Mouse (Mus musculus) liver, embryonic 14.5 days (tissue): Measurements from ENCODE around the gene Efr3b. TPM values are rescaled to one million over a fixed set of nuclear protein-coding genes. Genes with fewer than 3 reads are reported as not detected.

ENCODE experiments used
- ATAC-seq: fragments of 200-750 bp; cut with Nextera tagmentation; 2 replicates; pipeline ENCODE4 v1.8.0; 2017; ENCODE audit warnings: moderate number of reproducible peaks, mild to moderate bottlenecking, moderate library complexity; ENCODE audit not compliant: insufficient read depth
- DNase-seq, 3 experiments: peaks; one replicate each; pipeline ENCODE4 v3.0.0-alpha.2; 2012 to 2013; ENCODE audit warnings: low read depth in 3 of 3, low spot score in 3 of 3
- H3K27ac ChIP-seq: fragments of 300-500 bp; sonication (generic); 2 replicates; pipeline ENCODE4 v1.5.1; 2014; ENCODE audit warnings: moderate library complexity, mild to moderate bottlenecking, control low read depth, inconsistent platforms
- H3K27me3 ChIP-seq: fragments of 300-500 bp; sonication (generic); 2 replicates; pipeline ENCODE4 v1.6.1; 2014; ENCODE audit warnings: mild to moderate bottlenecking, low read length, moderate library complexity; ENCODE audit not compliant: control insufficient read depth, insufficient read depth
- H3K36me3 ChIP-seq: fragments of 300-500 bp; sonication (generic); replicated peaks from 2 replicates; pipeline ENCODE4 v1.6.1; 2014; ENCODE audit warnings: low read depth; ENCODE audit not compliant: control insufficient read depth, insufficient read depth
- H3K4me1 ChIP-seq, 2 experiments: fragments of 200-500 bp in 1 of 2; fragments of 300-500 bp in 1 of 2; sonication (generic) in 1 of 2; replicated peaks; 2 replicates each; pipeline ENCODE4 v1.6.1; 2012 to 2014; ENCODE audit warnings: antibody characterized with exemption in 1 of 2, inconsistent platforms in 1 of 2, low read length in 1 of 2; ENCODE audit not compliant: control insufficient read depth in 2 of 2, insufficient read depth in 2 of 2
- H3K4me2 ChIP-seq: fragments of 300-500 bp; sonication (generic); 2 replicates; pipeline ENCODE4 v1.6.1; 2014; ENCODE audit warnings: low read depth, mild to moderate bottlenecking, control low read depth, moderate library complexity
- H3K4me3 ChIP-seq, 2 experiments: fragments of 200-500 bp in 1 of 2; fragments of 300-500 bp in 1 of 2; sonication (generic) in 1 of 2; 2 replicates each; pipeline ENCODE4 v1.5.1; 2012 to 2014; ENCODE audit warnings: low read depth in 2 of 2, low read length in 2 of 2, mild to moderate bottlenecking in 2 of 2, control low read depth in 1 of 2, inconsistent platforms in 1 of 2, moderate library complexity in 1 of 2; ENCODE audit not compliant: insufficient read depth in 1 of 2
- H3K9ac ChIP-seq: fragments of 300-500 bp; sonication (generic); replicated peaks from 2 replicates; pipeline ENCODE4 v1.6.1; 2014; ENCODE audit warnings: mild to moderate bottlenecking, control low read depth, moderate library complexity
- H3K9me3 ChIP-seq: fragments of 300-500 bp; sonication (generic); 2 replicates; pipeline ENCODE4 v1.6.1; 2016; ENCODE audit warnings: low read length, mixed read lengths; ENCODE audit not compliant: control insufficient read depth
- CTCF ChIP-seq: IDR thresholded peaks from 2 replicates; pipeline ENCODE4 v1.5.1; 2016; ENCODE audit warnings: antibody characterized with exemption, low read depth, control low read depth
- EP300 ChIP-seq: IDR thresholded peaks from 2 replicates; pipeline ENCODE4 v1.6.1; 2016; ENCODE audit warnings: antibody characterized with exemption, low read depth
- WGBS: fragments of 180-500 bp; shearing (Covaris S2); extraction: QIAGEN DNeasy Blood & Tissue Kit; methylation state at CpG from one replicate; pipeline ENCODE4 v1.1.7; 2014; ENCODE audit not compliant: insufficient replicate concordance; 5-methylcytosine and 5-hydroxymethylcytosine counted together
- polyA plus RNA-seq, 2 experiments: library from polyadenylated mRNA; depleted of rRNA in 1 of 2; stranded (reverse) in 1 of 2; unstranded in 1 of 2; fragments of >200 nt; fragmentation: Nextera tagmentation in 1 of 2; extraction: Ambion mirVana in 1 of 2; gene quantifications; 2 replicates each; pipeline versions ENCODE4 v1.2.1 to v1.2.3; 2012 to 2014

The Efr3b gene
- polyA plus RNA-seq, 2 experiments, result 0.05 to 0.10 TPM

DNA sequence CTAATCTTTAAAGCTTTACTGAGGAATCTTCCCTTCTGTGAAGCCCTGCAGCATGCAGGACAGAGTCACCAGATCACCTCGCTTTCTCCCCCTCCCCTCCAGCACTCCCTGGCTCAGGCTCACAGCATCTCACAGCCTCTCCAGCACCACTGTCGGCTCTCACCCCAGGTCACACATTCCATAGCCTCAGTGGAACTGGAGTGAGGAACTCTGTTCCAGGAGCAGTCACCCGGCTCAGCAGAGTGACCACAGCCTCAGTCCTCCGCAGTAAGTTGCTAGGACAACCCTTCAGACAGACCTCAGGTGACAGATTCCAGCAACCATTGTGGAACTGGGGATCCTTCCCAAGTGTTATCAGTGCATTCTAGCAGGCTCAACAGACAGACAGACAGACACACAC lies 16.1 kb upstream of the Efr3b start:
- TF ChIP-seq EP300, result no peak
- no peak for TF ChIP-seq CTCF
- H3K4me2 ChIP-seq, result no peak overlapping the region
- ATAC-seq (no peak), DNase-seq (no peak)
- no peaks in the 10 kb centered on the region for H3K9me3 ChIP-seq
- no peak overlapping the region for H3K9ac ChIP-seq
- H3K4me3 ChIP-seq, result no peak overlapping the region
- no peaks in the 10 kb centered on the region for H3K36me3 ChIP-seq
- H3K27ac ChIP-seq, result no peak overlapping the region
- no peaks in the 10 kb centered on the region for H3K4me1 ChIP-seq
- no peaks in the 10 kb centered on the region for H3K27me3 ChIP-seq
- WGBS, result 29% methylated on average over 4 of the region's 4 CpGs

DNA sequence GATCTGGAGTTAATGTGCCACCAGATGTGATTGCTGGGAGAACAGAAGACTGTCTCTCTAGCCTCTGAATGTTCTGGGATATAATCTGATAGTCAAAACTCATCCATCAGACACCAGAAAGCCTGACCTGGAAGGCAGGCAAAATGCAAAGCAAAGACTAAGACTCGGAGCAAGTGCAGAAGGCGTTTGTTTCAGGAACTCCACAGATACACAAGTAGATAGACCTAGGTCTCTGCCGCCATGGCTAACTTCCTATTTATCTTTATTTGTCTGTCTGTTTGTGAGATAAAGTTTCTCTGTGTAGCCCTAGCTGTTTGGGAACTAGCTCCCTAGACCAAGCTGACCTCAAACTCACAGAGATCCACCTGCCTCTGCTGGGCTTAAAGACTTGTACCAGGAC lies 14.9 kb upstream of the Efr3b start:
- no peaks in the 10 kb centered on the region for H3K9me3 ChIP-seq
- WGBS, result 22% methylated on average over 3 of the region's 3 CpGs
- no peak overlapping the region for H3K27ac ChIP-seq
- H3K4me2 ChIP-seq, result no peak overlapping the region
- H3K9ac ChIP-seq, result no peak overlapping the region
- no peaks in the 10 kb centered on the region for H3K27me3 ChIP-seq
- no peaks in the 10 kb centered on the region for H3K36me3 ChIP-seq
- H3K4me1 ChIP-seq, result no peaks in the 10 kb centered on the region
- H3K4me3 ChIP-seq, result no peak overlapping the region
- TF ChIP-seq EP300, result no peak
- no peak for TF ChIP-seq CTCF
- no peak for ATAC-seq
- DNase-seq, result no peak

DNA sequence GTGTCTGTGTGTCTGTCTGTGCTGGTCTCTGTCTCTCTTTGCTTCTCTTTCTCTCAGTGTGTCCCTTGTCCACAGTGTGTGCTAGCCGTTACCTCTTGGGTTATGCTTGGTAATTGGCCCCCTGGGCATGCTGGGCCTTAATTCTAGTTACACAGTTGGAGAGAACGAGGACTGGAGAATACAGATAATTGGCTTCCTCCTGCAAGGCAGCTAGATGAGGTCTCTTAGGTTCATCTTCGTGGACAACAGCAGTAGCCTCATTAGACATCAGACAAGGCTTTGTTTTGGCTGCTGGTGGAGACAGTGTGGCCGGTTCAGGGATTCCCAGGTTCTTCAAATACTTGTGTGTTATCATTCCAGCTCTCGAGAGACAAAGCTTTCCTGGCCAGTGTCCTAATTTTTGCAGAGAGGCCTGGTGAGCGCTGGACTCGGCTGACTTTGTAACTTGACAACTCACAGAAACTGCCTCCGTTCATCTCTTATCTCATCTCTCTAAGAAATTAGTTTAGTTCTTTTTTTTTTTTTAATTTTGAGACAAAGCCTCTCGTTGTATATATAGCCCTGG lies 12.2 kb upstream of the Efr3b start:
- WGBS, result 41% methylated on average over 9 of the region's 9 CpGs
- H3K4me3 ChIP-seq, result no peak overlapping the region
- H3K36me3 ChIP-seq, result no peaks in the 10 kb centered on the region
- H3K27me3 ChIP-seq, result no peaks in the 10 kb centered on the region
- no peak for TF ChIP-seq EP300
- no peak for TF ChIP-seq CTCF
- no peak overlapping the region for H3K27ac ChIP-seq
- no peaks in the 10 kb centered on the region for H3K4me1 ChIP-seq
- no peak for ATAC-seq
- H3K9me3 ChIP-seq, result no peaks in the 10 kb centered on the region
- DNase-seq, result no peak
- H3K4me2 ChIP-seq, result no peak overlapping the region
- no peak overlapping the region for H3K9ac ChIP-seq

DNA sequence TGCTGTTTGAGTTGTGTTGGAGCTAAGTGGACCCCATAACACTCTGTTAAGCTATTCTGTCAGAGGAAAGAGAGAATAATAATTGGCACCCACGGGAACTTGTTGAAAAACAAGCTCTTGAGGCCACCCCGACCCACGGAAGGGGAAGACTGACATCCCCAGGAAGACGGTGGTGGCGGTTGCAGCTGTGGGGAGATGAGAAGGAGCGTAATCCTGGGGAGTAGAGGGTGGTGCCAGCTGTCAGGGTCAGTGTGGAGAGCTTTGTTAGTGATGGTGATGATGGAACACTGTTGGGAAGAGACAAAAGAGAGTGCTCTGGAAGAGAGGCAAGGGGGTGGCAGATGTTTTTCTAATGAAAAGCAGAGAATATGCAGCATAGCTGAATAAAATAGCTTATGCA lies 9.3 kb upstream of the Efr3b start:
- ATAC-seq, result no peak
- no peak overlapping the region for H3K9ac ChIP-seq

DNA sequence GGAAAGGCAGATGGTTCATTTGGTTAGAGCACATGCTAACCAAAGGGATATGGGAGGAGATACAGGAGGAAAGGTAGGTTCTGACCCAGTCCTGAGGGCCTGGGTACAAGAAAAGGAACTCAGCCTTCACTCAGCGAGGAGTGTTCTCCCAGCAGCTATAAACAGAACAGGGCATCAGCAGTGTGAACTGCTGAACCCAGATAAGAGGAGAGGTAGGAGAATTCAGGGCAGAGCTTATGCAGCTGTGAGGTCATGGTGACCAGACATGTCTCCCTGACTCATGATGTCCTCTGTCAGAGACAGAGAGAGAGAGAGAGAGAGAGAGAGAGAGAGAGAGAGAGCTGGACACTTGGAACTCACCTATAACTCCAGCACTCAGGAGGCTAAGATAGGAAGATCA lies 7.3 kb upstream of the Efr3b start:
- TF ChIP-seq CTCF, result no peak
- no peak for TF ChIP-seq EP300
- Histone ChIP-seq H3K9me3 (no peaks in the 10 kb centered on the region), H3K27ac (no peak overlapping the region), H3K27me3 (no peaks in the 10 kb centered on the region), H3K4me2 (no peak overlapping the region), H3K9ac (no peak overlapping the region), H3K4me1 (no peaks in the 10 kb centered on the region), H3K4me3 (no peak overlapping the region), H3K36me3 (no peaks in the 10 kb centered on the region)
- ATAC-seq, result no peak
- WGBS, result 17% methylated on average over 1 of the region's 1 CpGs
- no peak for DNase-seq

More for the DNA sequence above, 9.3 kb upstream of the Efr3b start:
- Histone ChIP-seq H3K36me3 (no peaks in the 10 kb centered on the region), H3K27ac (no peak overlapping the region), H3K4me2 (no peak overlapping the region), H3K4me1 (no peaks in the 10 kb centered on the region), H3K4me3 (no peak overlapping the region), H3K27me3 (no peaks in the 10 kb centered on the region), H3K9me3 (no peaks in the 10 kb centered on the region)
- TF ChIP-seq EP300, result no peak
- TF ChIP-seq CTCF, result no peak
- 31% methylated on average over 6 of the region's 6 CpGs for WGBS
- no peak for DNase-seq
